Mouse (Mus musculus) spleen, postnatal 14 days (tissue): Measurements from ENCODE around the gene Adgrl3.

Source experiments
- DNase-seq, 2 experiments: peaks; one replicate each; pipeline ENCODE4 v3.0.0; 2021 to 2022; ENCODE audit warnings: low spot score in 2 of 2

Adgrl3 gene

GRCm38 (mm10) chr5:81019590-81020254 is at the start of gene Adgrl3:
Adgrl3 (plus strand) TSS chr5:81020138.
- DNase-seq: no peak

- DNase-seq: no peak
Observed at GRCm38 (mm10) chr5:81019166-81019565, 772 bp upstream of the Adgrl3 start.

- DNase-seq: no peak
Observed at GRCm38 (mm10) chr5:81020281-81021005, 505 bp downstream of the Adgrl3 start.

GRCm38 (mm10) chr5:81021006-81021320 is 1.0 kb downstream of the Adgrl3 start:
- no peak for DNase-seq

GRCm38 (mm10) chr5:81021331-81021863 is 1.5 kb downstream of the Adgrl3 start:
- DNase-seq: no peak

- DNase-seq: no peak
Observed at GRCm38 (mm10) chr5:81021864-81022305, 1.9 kb downstream of the Adgrl3 start.

GRCm38 (mm10) chr5:81022306-81023071 is 2.6 kb downstream of the Adgrl3 start:
- no peak for DNase-seq

GRCm38 (mm10) chr5:81023923-81024715 is 4.2 kb downstream of the Adgrl3 start:
- DNase-seq: no peak

- no peak for DNase-seq
Observed at GRCm38 (mm10) chr5:81028875-81029274, 8.9 kb downstream of the Adgrl3 start.

- no peak for DNase-seq
Observed at GRCm38 (mm10) chr5:81037091-81037490, 17.2 kb downstream of the Adgrl3 start.

GRCm38 (mm10) chr5:81043875-81044274 is 23.9 kb downstream of the Adgrl3 start:
- DNase-seq: no peak

GRCm38 (mm10) chr5:81046128-81046527 is 26.2 kb downstream of the Adgrl3 start:
- no peak for DNase-seq

GRCm38 (mm10) chr5:81054628-81055027 is 34.7 kb downstream of the Adgrl3 start:
- no peak for DNase-seq

GRCm38 (mm10) chr5:81055253-81055652 is 35.3 kb downstream of the Adgrl3 start:
- no peak for DNase-seq

GRCm38 (mm10) chr5:81058122-81058521 is 38.2 kb downstream of the Adgrl3 start:
- no peak for DNase-seq

- no peak for DNase-seq
Observed at GRCm38 (mm10) chr5:81060950-81061349, 41.0 kb downstream of the Adgrl3 start.

- no peak for DNase-seq
Observed at GRCm38 (mm10) chr5:81061386-81061785, 41.4 kb downstream of the Adgrl3 start.

- DNase-seq: no peak
Observed at GRCm38 (mm10) chr5:81064026-81064425, 44.1 kb downstream of the Adgrl3 start.

GRCm38 (mm10) chr5:81068173-81068572 is 48.2 kb downstream of the Adgrl3 start:
- DNase-seq: no peak

GRCm38 (mm10) chr5:81068839-81069238 is 48.9 kb downstream of the Adgrl3 start:
- DNase-seq: no peak

GRCm38 (mm10) chr5:81072888-81073287 is 53.0 kb downstream of the Adgrl3 start:
- no peak for DNase-seq

- no peak for DNase-seq
Observed at GRCm38 (mm10) chr5:81073875-81074274, 53.9 kb downstream of the Adgrl3 start.
